Mouse (Mus musculus): ENCODE results near the gene Gm3604.
"Not testable (repeated sequence)": the region's sequence is repeated elsewhere in the genome, so short reads cannot be mapped to it uniquely, and the experiment has no call there.

Gene Gm3604

DNA sequence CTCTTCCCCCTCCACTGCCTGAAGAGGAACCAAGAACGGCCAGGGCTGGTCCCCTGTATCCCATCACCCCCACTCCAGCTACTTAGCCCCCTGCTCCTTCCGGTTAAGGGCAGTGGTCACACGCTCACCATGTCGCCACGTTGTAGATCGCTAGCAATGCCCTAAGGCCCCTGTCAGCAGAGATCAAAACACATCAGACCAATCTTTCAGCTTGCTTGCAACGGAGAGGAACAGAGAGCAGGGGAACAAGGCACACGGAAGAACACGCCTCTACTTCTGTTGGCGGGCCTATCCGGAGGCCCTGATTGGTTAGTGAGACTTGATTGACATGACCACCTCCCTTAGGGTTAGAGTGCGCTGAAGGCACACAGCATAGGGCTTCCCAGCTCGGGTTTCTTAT, at the start of gene Gm3604:
Gene Gm3604 (minus strand): TSS at position 226 of the 400 bp plus-strand sequence.
- peak; percentile 59 to 60 for DNase-seq (ENCODE audit: low spot score in 2 of 2)

DNA sequence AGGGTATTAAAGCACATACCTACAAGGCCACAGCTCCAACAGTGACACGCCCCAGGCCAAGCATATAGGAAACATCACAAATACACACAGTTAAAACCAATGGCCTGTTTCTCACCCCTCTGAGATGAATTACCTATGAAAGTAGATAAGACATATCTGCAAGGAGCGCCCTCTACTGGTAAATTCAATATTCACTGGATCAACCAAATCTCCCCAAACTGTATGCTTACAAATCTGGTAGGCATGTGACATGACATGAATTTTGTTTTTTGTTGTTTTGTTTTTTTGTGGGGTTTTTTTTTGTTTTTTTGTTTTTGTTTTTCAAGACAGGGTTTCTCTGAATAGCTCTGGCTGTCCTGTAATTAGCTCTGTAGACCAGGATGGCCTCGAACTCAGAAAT, 16.2 kb upstream of the Gm3604 start:
- not testable (repeated sequence) for DNase-seq (ENCODE audit: low spot score in 2 of 2)

DNA sequence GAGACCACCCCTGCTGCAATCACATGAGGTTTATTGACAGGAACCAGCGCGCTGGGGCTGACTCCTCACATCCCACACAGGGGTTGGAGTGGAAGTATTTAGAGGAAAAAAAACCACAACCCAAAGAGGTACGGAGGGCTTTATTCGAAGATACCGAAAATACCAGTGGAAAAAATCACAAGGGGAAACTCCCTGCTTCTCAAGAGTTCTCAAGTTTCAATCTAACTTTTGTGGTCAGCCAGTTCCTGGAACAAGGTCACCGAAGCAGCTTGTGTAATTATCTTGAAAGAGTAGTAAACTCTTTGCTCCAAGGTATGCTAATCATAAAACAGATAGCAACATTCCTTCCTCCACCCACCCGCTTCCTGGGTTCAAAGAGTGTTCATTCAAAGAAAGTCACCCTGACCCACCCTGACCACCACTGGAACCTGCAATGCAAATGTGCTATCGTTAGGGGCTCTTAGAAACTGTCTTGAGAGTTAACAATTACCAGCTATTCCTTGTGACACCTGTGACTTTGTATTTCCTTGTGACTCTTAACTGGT, 7.2 kb upstream of the Gm3604 start:
- not testable (repeated sequence) for DNase-seq (ENCODE audit: low spot score in 2 of 2)

DNA sequence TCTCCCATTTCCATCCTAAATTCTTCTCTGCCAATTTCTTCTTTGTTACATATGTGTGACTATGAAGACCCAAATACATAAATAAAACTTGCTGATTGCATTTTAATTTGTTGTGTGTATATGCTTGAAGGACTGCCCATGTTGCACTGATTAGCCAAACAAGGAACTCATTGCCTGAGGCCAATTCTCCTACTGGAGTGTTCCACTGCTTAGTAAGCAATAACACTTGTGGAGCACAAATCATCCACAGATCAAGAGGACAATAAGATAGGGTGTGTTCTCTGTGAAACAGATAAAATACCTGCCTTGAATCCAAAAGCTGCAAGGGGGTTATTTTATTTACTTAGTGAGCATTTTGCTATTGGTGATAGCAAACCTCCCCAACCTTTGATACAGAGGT, 51.2 kb downstream of the Gm3604 start:
- no peak for DNase-seq (ENCODE audit: low spot score in 2 of 2)

DNA sequence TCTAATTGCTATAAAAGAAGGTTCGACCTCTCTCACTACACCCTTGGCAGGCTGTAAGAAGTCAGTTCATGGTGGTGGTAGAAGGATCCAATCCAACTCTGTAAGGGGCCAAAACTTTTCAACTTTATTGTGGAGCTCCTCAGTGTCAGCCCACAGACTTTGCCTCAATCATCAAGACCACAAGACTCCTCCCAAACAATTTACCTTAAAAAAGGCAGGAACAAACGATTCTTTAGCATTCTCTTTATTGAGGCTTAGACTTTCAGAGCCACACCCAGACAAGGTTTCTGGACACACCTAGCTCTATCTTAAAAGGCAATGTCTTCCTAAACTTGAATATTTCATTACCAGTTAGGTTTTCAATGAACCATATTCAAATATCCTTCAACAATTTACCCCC, 51.6 kb downstream of the Gm3604 start:
- no peak for DNase-seq (ENCODE audit: low spot score in 2 of 2)

All from spleen, postnatal 36 days (tissue).